Mouse (Mus musculus): ENCODE results near the gene Man2a1. TPM values are rescaled to one million over a fixed set of nuclear protein-coding genes. Genes with fewer than 3 reads are reported as not detected.
"Not testable (repeated sequence)": the region's sequence is repeated elsewhere in the genome, so short reads cannot be mapped to it uniquely, and the experiment has no call there.

The Man2a1 gene
- polyA plus RNA-seq, 1 experiment from 2014 or later, result 6.2 TPM

DNA sequence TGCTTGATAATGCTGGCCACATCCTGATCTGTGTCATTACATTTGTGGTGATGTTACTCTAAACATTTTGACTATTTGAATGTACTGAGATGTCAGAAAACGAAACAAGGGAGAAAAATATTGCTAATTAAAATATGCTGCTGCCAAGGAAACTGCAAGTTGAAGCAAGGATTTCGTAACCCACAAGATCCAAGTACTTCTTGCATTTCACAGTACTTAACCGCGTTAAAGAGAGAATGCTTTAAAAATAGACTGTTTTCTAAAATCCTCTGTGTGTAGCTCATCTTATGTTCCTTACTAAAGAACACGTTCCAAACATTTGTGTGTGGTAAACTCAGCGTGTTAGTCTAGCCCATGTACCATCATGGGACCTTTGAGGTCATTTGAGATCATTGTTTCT, 153.0 kb downstream of the Man2a1 start:
- Histone ChIP-seq H3K9me3 (no peaks in the 10 kb centered on the region), H3K9ac (no peak overlapping the region), H3K4me2 (no peak overlapping the region), H3K4me1 (replicated peaks) (0 out of 2 replicates have a peak, but pooled peaks cover 3% of the 10 kb centered on the region), H3K27me3 (no peaks in the 10 kb centered on the region), H3K27ac (no peak overlapping the region), H3K4me3 (no peak overlapping the region), H3K36me3 (peaks cover 9% of the 10 kb centered on the region)
- WGBS, result 89% methylated on average over 6 of the region's 6 CpGs
- ATAC-seq (ENCODE audit: low FRiP score), result no peak

DNA sequence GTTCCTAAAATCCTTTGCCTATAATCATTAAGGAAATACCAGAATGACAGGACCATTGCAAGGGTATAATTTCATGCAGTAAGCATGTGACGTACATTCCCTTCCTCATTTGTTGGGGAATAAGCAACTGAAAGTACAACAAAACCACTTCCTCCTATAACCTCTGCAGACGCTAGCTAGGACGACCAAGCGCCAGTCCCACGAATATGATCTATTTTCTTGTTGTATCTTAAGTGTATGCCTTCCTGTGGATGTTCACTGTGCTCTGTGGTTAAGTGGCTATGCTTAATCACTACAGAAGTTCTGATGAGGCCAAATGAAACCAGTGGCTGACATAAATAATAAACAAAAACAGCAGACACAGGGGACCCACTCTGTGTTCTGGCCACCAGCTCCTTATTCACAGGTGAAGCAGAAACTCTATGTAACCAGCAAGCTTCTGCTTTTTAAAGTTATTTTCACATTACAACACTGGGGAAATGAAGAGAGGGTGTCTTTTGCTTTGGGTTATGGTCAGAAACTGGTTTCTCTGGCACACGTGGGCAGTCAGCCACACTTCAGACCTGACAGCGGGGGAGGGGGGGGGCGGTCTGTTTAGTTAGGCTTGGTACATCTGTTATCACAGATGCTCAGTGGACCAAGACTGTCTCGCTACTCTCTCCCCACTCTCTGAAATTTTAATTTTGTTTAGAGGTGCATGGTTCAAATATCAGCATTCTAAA, 153.8 kb downstream of the Man2a1 start:
- no peak overlapping the region for H3K27ac ChIP-seq
- H3K4me1 ChIP-seq (replicated peaks), result 0 out of 2 replicates have a peak, but pooled peaks cover 3% of the 10 kb centered on the region
- H3K9ac ChIP-seq, result no peak overlapping the region
- WGBS, result 75% methylated on average over 9 of the region's 9 CpGs
- H3K36me3 ChIP-seq, result peaks cover 9% of the 10 kb centered on the region
- H3K9me3 ChIP-seq, result no peaks in the 10 kb centered on the region
- no peak overlapping the region for H3K4me3 ChIP-seq
- ATAC-seq (ENCODE audit: low FRiP score), result no peak
- H3K4me2 ChIP-seq, result no peak overlapping the region
- no peaks in the 10 kb centered on the region for H3K27me3 ChIP-seq

DNA sequence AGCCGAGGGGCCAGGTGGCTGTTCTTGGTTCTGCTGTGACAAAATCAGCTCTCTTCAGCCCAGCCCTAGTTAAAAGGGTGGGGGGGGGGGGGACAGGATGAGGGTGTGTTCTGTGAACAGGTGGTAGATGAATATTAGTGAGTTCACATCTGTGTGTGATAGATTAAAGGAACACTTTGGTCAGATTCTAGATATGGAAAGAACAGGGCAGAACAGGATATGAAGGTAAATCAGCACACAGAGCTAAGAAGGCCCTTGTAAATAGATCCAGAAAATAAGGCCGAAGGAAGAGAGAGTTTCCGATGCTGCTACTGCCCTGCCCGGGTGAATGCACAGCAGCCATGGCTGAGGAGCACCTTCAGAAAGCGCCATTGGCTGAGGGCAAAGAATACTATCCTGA, 154.7 kb downstream of the Man2a1 start:
- Histone ChIP-seq H3K36me3 (peaks cover 9% of the 10 kb centered on the region), H3K4me1 (replicated peaks) (0 out of 2 replicates have a peak, but pooled peaks cover 3% of the 10 kb centered on the region), H3K9ac (no peak overlapping the region), H3K9me3 (no peaks in the 10 kb centered on the region), H3K27ac (no peak overlapping the region), H3K4me3 (no peak overlapping the region), H3K27me3 (no peaks in the 10 kb centered on the region), H3K4me2 (no peak overlapping the region)
- 89% methylated on average over 5 of the region's 5 CpGs for WGBS
- no peak for ATAC-seq (ENCODE audit: low FRiP score)

DNA sequence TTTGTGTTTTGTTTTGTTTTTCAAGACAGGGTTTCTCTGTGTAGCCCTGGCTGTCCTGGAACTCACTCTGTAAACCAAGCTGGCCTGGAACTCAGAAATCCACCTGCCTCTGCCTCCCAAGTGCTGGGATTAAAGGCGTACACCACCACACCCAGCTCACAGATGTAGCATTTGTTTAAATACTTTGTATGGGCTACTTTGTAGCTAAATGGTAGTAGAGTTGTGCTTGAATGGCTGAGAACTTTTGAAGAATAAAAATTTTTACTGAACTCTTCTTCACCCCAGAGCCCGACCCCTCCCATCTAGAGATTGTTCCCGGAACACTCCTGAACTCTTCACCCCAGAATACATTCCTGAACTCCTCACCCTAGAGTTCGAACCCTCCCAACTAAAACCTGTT, 162.1 kb downstream of the Man2a1 start:
- H3K4me1 ChIP-seq (replicated peaks); H3K27me3 ChIP-seq; ATAC-seq (ENCODE audit: low FRiP score); H3K27ac ChIP-seq; H3K36me3 ChIP-seq; H3K4me2 ChIP-seq; H3K4me3 ChIP-seq; H3K9ac ChIP-seq; H3K9me3 ChIP-seq: not testable (repeated sequence)
- WGBS, result 93% methylated on average over 4 of the region's 4 CpGs

DNA sequence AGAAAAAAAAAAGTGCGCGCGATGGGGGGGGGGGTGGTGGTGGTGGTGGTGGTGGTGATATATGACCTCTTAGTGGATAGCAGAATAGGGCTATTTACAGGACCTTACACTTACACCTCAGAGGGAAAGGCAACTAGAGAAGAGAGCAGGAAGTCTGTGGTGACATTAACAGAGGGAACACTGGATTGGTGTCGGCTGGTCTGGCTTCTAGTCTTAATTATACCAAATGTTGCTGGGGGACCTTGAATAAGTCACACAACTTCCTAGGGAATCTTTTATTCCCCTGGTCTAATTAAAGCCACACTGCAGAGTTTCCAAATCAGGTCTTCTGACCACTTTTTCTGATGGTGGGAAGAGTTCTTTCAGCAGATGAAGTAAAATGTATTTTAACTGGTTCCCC, 163.0 kb downstream of the Man2a1 start:
- no peak for ATAC-seq (ENCODE audit: low FRiP score)
- WGBS, result 89% methylated on average over 4 of the region's 4 CpGs
- no peak overlapping the region for H3K9ac ChIP-seq

DNA sequence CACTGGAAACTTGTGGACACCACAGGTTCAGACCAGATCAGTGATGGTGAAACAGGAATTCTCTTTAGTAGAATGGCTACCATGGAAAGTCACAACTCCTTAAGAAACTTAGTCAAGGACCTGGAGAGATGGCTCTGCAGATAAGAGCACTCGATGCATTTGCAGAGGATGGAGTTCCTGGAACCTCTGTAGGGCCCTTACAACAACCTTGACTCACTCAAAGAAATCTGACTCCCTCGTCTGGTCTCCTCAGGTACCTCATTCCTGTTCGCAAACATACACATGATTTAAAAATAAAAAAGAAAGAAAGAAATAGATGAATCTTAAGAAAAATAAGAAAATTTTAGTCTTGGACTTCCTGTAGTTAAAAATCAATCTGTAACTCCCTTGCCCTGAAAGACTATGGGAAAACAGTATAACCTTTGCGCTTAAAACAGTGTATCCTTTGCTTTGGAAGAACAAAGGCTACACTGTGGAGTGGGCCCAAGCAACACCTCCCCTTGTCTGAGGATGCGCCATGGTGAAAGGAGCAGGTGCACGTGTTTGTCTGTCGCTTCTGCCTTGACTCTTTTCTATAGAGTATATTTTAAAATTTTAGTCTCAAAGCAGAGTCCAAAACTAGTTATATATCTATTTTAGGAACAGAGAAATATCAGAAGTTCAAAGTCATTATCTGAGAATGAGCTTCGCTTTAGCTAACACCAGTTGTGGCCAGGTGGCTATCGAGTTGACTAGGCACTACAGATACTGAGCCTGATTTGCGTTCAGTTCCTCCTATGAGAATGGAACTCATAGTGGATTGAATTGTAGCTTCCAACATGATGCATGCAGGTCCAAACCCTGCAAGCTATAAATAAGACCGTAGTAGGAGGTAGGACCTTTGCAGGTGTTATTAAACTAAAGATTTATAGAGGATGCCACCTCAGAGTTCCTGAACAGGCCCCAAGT, 163.9 kb downstream of the Man2a1 start:
- H3K4me1 ChIP-seq (replicated peaks), result no peaks in the 10 kb centered on the region
- WGBS, result 94% methylated on average over 11 of the region's 11 CpGs
- H3K4me2 ChIP-seq, result no peak overlapping the region
- H3K4me3 ChIP-seq, result no peak overlapping the region
- H3K36me3 ChIP-seq, result no peaks in the 10 kb centered on the region
- no peaks in the 10 kb centered on the region for H3K9me3 ChIP-seq
- ATAC-seq (ENCODE audit: low FRiP score), result no peak
- H3K9ac ChIP-seq, result no peak overlapping the region
- H3K27me3 ChIP-seq, result no peaks in the 10 kb centered on the region
- no peak overlapping the region for H3K27ac ChIP-seq

More for the DNA sequence above, 163.0 kb downstream of the Man2a1 start:
- Histone ChIP-seq H3K9me3 (no peaks in the 10 kb centered on the region), H3K27me3 (no peaks in the 10 kb centered on the region), H3K4me3 (no peak overlapping the region), H3K36me3 (no peaks in the 10 kb centered on the region), H3K27ac (no peak overlapping the region), H3K4me2 (no peak overlapping the region), H3K4me1 (replicated peaks) (no peaks in the 10 kb centered on the region)

DNA sequence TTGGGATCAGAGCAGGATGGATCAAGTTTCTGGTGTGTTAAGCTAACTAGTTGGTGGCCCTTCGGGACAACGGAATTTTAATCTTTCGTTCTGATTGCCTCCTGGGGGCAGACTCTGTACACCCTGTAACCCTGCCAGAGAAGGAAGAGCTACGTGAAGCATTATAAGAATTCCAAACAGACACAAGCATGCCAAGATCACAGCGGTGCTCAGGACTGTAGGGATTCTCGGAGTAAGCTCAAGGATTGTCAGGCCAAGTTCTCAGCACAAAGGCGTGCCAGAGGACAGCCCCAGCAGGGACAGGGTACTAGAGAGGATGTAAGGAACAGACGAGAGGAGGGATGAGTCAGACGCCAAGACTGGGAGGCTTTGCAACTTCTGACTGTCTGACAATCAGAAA, 164.8 kb downstream of the Man2a1 start:
- no peaks in the 10 kb centered on the region for H3K36me3 ChIP-seq
- 0 out of 2 replicates have a peak, but pooled peaks cover 2% of the 10 kb centered on the region for H3K4me1 ChIP-seq (replicated peaks)
- H3K27ac ChIP-seq, result no peak overlapping the region
- no peak overlapping the region for H3K4me2 ChIP-seq
- 69% methylated on average over 9 of the region's 9 CpGs for WGBS
- no peaks in the 10 kb centered on the region for H3K27me3 ChIP-seq
- no peak overlapping the region for H3K4me3 ChIP-seq
- no peaks in the 10 kb centered on the region for H3K9me3 ChIP-seq
- no peak overlapping the region for H3K9ac ChIP-seq
- ATAC-seq (ENCODE audit: low FRiP score), result no peak

DNA sequence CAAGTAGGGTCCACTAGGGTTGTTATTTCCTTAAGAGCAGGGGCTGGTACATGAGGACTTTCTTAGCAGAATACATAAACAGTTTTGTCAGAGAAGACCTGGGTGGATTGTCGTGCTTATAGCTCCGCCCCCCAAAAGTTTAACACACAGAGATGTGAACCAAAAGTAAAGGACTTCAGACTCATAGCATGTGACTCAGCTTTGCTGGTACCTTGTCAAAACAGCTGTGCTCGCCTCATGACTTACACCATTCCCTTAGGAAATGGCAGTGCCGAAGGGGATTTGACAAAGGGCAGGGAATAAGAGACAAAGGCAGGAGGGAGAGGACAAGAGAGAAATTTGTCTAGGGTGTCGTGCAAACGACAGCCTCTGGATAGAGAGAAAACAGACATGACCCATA, 166.0 kb downstream of the Man2a1 start:
- H3K36me3 ChIP-seq, result no peaks in the 10 kb centered on the region
- no peak overlapping the region for H3K4me2 ChIP-seq
- H3K27me3 ChIP-seq, result no peaks in the 10 kb centered on the region
- no peak for ATAC-seq (ENCODE audit: low FRiP score)
- 0 out of 2 replicates have a peak, but pooled peaks cover 9% of the 10 kb centered on the region for H3K4me1 ChIP-seq (replicated peaks)
- H3K4me3 ChIP-seq, result no peak overlapping the region
- H3K9me3 ChIP-seq, result no peaks in the 10 kb centered on the region
- no peak overlapping the region for H3K9ac ChIP-seq
- no peak overlapping the region for H3K27ac ChIP-seq
- WGBS, result 66% methylated on average over 6 of the region's 6 CpGs

DNA sequence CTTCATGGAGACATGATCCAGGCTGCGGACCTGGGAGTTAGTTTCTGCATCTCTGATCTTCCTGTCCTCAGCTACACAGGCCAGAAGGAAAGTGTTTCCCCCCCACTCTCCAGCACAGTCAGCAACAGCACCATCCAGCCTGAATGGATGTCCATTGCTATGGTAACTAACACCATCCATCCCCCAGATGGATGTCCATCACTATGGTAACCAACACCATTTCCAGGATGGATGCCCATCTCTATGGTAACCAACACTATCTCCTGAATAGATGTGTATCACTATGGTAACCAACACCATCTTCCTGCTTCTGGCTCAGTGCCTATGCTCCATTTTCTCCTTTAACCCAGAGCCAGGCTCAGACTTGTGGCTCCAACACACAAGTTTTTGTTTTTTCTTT, 169.7 kb downstream of the Man2a1 start:
- Histone ChIP-seq H3K36me3 (no peaks in the 10 kb centered on the region), H3K4me3 (no peak overlapping the region), H3K4me1 (replicated peaks) (0 out of 2 replicates have a peak, but pooled peaks cover 9% of the 10 kb centered on the region), H3K27me3 (no peaks in the 10 kb centered on the region), H3K27ac (no peak overlapping the region), H3K4me2 (no peak overlapping the region), H3K9me3 (no peaks in the 10 kb centered on the region), H3K9ac (no peak overlapping the region)
- ATAC-seq (ENCODE audit: low FRiP score), result peak; percentile 84
- WGBS, result 79% methylated on average over 1 of the region's 1 CpGs

DNA sequence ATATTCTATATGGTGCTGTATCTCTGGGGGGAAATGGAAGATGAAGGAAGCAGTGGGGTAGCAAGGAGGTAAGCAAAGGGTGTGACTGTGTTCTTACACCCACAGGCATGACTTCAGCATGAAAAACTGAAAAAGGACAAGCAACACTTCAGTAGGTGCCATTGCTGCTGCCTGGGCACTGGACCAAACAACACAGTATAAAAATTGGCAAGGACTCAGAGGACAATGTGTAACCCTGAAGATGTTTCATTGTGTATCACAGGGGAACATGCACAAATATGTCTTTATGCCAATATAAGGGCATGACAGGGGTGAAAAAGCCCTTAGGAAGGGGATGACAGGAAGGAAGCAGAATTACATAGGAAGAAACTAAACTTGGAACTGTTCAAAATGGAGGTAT, 172.1 kb downstream of the Man2a1 start:
- Histone ChIP-seq H3K4me2 (no peak overlapping the region), H3K4me1 (replicated peaks) (0 out of 2 replicates have a peak, but pooled peaks cover 9% of the 10 kb centered on the region), H3K9ac (no peak overlapping the region), H3K4me3 (no peak overlapping the region), H3K27ac (no peak overlapping the region), H3K36me3 (no peaks in the 10 kb centered on the region), H3K27me3 (no peaks in the 10 kb centered on the region), H3K9me3 (no peaks in the 10 kb centered on the region)
- no peak for ATAC-seq (ENCODE audit: low FRiP score)

DNA sequence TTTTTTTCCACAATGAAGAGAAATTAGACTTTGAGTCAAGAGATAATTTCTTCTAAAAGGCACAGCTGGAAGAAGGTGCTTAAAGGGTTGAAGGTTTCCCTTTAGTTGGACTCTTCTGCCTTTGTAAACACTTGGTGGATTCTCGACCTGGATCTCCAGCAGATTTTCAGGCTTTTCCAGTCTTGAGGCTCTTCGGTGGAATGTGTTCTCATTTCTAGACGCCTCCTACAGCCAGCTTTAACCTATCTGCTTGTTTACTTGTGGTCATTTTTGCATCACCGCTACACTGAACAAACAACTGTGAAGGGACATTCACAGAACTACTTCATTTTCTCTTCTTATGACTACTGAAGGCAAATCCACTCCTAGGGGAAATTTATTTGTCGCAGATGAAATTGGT, 173.7 kb downstream of the Man2a1 start:
- no peak for ATAC-seq (ENCODE audit: low FRiP score)
- no peak overlapping the region for H3K4me3 ChIP-seq
- no peaks in the 10 kb centered on the region for H3K36me3 ChIP-seq
- H3K4me2 ChIP-seq, result no peak overlapping the region
- H3K27ac ChIP-seq, result no peak overlapping the region
- H3K9ac ChIP-seq, result no peak overlapping the region
- 92% methylated on average over 5 of the region's 5 CpGs for WGBS
- H3K4me1 ChIP-seq (replicated peaks), result 0 out of 2 replicates have a peak, but pooled peaks cover 9% of the 10 kb centered on the region
- H3K9me3 ChIP-seq, result no peaks in the 10 kb centered on the region
- H3K27me3 ChIP-seq, result no peaks in the 10 kb centered on the region

DNA sequence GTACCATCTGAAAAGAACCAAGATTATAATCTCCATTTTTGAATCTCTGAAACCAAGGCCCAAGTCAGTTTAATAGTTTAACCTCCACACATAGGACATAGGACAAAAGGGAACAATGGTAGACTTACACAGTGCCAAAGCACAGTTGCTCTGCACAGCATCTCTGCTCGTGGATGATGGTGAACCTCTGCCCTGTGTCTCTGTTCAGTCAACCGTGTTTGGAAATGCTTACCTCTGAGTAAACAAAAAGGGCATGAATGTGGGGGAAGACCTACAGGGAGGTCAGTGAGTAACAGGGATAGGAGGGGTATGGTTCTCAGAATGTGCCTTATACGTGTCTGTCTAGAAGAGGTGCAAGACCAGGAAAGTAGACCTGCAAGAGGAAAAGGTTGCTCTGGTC, 177.8 kb downstream of the Man2a1 start:
- H3K27ac ChIP-seq, result no peak overlapping the region
- ATAC-seq (ENCODE audit: low FRiP score), result no peak
- H3K4me3 ChIP-seq, result no peak overlapping the region
- no peak overlapping the region for H3K4me2 ChIP-seq
- H3K36me3 ChIP-seq, result no peaks in the 10 kb centered on the region
- H3K9me3 ChIP-seq, result no peaks in the 10 kb centered on the region
- no peaks in the 10 kb centered on the region for H3K27me3 ChIP-seq
- WGBS, result 58% methylated on average over 3 of the region's 3 CpGs
- no peaks in the 10 kb centered on the region for H3K4me1 ChIP-seq (replicated peaks)
- no peak overlapping the region for H3K9ac ChIP-seq

Data from hindbrain, embryonic 13.5 days (tissue).